Mouse (Mus musculus) neural tube, embryonic 14.5 days (tissue): Measurements from ENCODE around the gene Rfx6. TPM values are rescaled to one million over a fixed set of nuclear protein-coding genes. Genes with fewer than 3 reads are reported as not detected.

Experiments
- ATAC-seq: fragments of 200-750 bp; cut with Nextera tagmentation; 2 replicates; pipeline ENCODE4 v1.8.0; 2017; ENCODE audit warnings: low read depth, mild to moderate bottlenecking, moderate TSS enrichment, moderate library complexity
- H3K27ac ChIP-seq: fragments of 300-500 bp; sonication (generic); 2 replicates; pipeline ENCODE4 v1.5.1; 2014; ENCODE audit warnings: low read depth, mild to moderate bottlenecking, control low read depth, low read length, moderate library complexity, mixed read lengths
- H3K27me3 ChIP-seq: fragments of 300-500 bp; sonication (generic); 2 replicates; pipeline ENCODE4 v1.6.1; 2014; ENCODE audit warnings: low read length; ENCODE audit not compliant: control insufficient read depth, insufficient read depth
- H3K36me3 ChIP-seq: fragments of 300-500 bp; sonication (generic); 2 replicates; pipeline ENCODE4 v1.6.1; 2014; ENCODE audit warnings: low read length, mixed read lengths; ENCODE audit not compliant: control insufficient read depth, insufficient read depth
- H3K4me1 ChIP-seq: fragments of 300-500 bp; sonication (generic); 2 replicates; pipeline ENCODE4 v1.6.1; 2014; ENCODE audit warnings: low read length; ENCODE audit not compliant: control insufficient read depth, insufficient read depth
- H3K4me2 ChIP-seq: fragments of 300-500 bp; sonication (generic); 2 replicates; pipeline ENCODE4 v1.6.1; 2014; ENCODE audit warnings: mild to moderate bottlenecking, low read depth, low read length, control low read depth
- H3K4me3 ChIP-seq: fragments of 300-500 bp; sonication (generic); 2 replicates; pipeline ENCODE4 v1.5.1; 2014; ENCODE audit warnings: low read depth, low read length, control low read depth, mixed read lengths
- H3K9ac ChIP-seq: fragments of 300-500 bp; sonication (generic); replicated peaks from 2 replicates; pipeline ENCODE4 v1.6.1; 2014; ENCODE audit warnings: low read depth, mild to moderate bottlenecking, control low read depth, low read length, mixed read lengths
- H3K9me3 ChIP-seq: fragments of 300-500 bp; sonication (generic); 2 replicates; pipeline ENCODE4 v1.6.1; 2016; ENCODE audit warnings: low read length; ENCODE audit not compliant: control insufficient read depth
- WGBS: fragments of 180-500 bp; shearing (Covaris S2); extraction: QIAGEN DNeasy Blood & Tissue Kit; methylation state at CpG from one replicate; pipeline ENCODE4 v1.1.7; 2014; 5-methylcytosine and 5-hydroxymethylcytosine counted together
- polyA plus RNA-seq: library from polyadenylated mRNA; unstranded; fragments of >200 nt; fragmentation: Nextera tagmentation; extraction: Ambion mirVana; gene quantifications from 2 replicates; pipeline ENCODE4 v1.2.1, GENCODE M21; 2014

Rfx6 gene
- polyA plus RNA-seq, 1 experiment from 2014 or later, result not detected

- 35% methylated on average over 3 of the region's 3 CpGs for WGBS
- ATAC-seq, result no peak
- Histone ChIP-seq H3K4me2 (no peak overlapping the region), H3K36me3 (no peaks in the 10 kb centered on the region), H3K9ac (no peak overlapping the region), H3K4me3 (no peak overlapping the region), H3K4me1 (no peaks in the 10 kb centered on the region), H3K27me3 (no peaks in the 10 kb centered on the region), H3K27ac (no peak overlapping the region), H3K9me3 (no peaks in the 10 kb centered on the region)
Observed at GRCm38 (mm10) chr10:51720904-51721303, 43.3 kb downstream of the Rfx6 start.

- no peaks in the 10 kb centered on the region for H3K27me3 ChIP-seq
- H3K36me3 ChIP-seq, result no peaks in the 10 kb centered on the region
- H3K4me2 ChIP-seq, result no peak overlapping the region
- H3K9me3 ChIP-seq, result no peaks in the 10 kb centered on the region
- H3K4me1 ChIP-seq, result no peaks in the 10 kb centered on the region
- 88% methylated on average over 5 of the region's 5 CpGs for whole genome bisulfite sequencing
- ATAC-seq, result no peak
- H3K27ac ChIP-seq, result no peak overlapping the region
- no peak overlapping the region for H3K4me3 ChIP-seq
- no peak overlapping the region for H3K9ac ChIP-seq
Observed at GRCm38 (mm10) chr10:51761436-51761835, 83.9 kb downstream of the Rfx6 start.

- Histone ChIP-seq H3K4me1 (no peaks in the 10 kb centered on the region), H3K9ac (no peak overlapping the region), H3K4me3 (no peak overlapping the region), H3K9me3 (no peaks in the 10 kb centered on the region), H3K4me2 (no peak overlapping the region), H3K27me3 (no peaks in the 10 kb centered on the region), H3K27ac (no peak overlapping the region), H3K36me3 (no peaks in the 10 kb centered on the region)
- WGBS, result 76% methylated on average over 2 of the region's 2 CpGs
- ATAC-seq, result no peak
Observed at GRCm38 (mm10) chr10:51763241-51763640, 85.7 kb downstream of the Rfx6 start.

GRCm38 (mm10) chr10:51768445-51768844 lies 90.9 kb downstream of the Rfx6 start:
- H3K9ac ChIP-seq, result no peak overlapping the region
- no peak overlapping the region for H3K4me2 ChIP-seq
- WGBS, result 62% methylated on average over 5 of the region's 5 CpGs
- H3K4me3 ChIP-seq, result no peak overlapping the region
- H3K9me3 ChIP-seq, result no peaks in the 10 kb centered on the region
- no peaks in the 10 kb centered on the region for H3K36me3 ChIP-seq
- no peak for ATAC-seq
- H3K27ac ChIP-seq, result no peak overlapping the region
- no peaks in the 10 kb centered on the region for H3K27me3 ChIP-seq
- no peaks in the 10 kb centered on the region for H3K4me1 ChIP-seq

- H3K27me3 ChIP-seq, result no peaks in the 10 kb centered on the region
- WGBS, result 80% methylated on average over 7 of the region's 7 CpGs
- ATAC-seq, result no peak
- no peak overlapping the region for H3K9ac ChIP-seq
- no peaks in the 10 kb centered on the region for H3K36me3 ChIP-seq
- no peaks in the 10 kb centered on the region for H3K4me1 ChIP-seq
- no peak overlapping the region for H3K4me3 ChIP-seq
- H3K27ac ChIP-seq, result no peak overlapping the region
- no peaks in the 10 kb centered on the region for H3K9me3 ChIP-seq
- H3K4me2 ChIP-seq, result no peak overlapping the region
Observed at GRCm38 (mm10) chr10:51769252-51769651, 91.7 kb downstream of the Rfx6 start.

- 87% methylated on average over 2 of the region's 2 CpGs for WGBS
- Histone ChIP-seq H3K4me2 (no peak overlapping the region), H3K9ac (no peak overlapping the region), H3K27ac (no peak overlapping the region), H3K36me3 (no peaks in the 10 kb centered on the region), H3K4me1 (no peaks in the 10 kb centered on the region), H3K9me3 (no peaks in the 10 kb centered on the region), H3K27me3 (no peaks in the 10 kb centered on the region), H3K4me3 (no peak overlapping the region)
- no peak for ATAC-seq
Observed at GRCm38 (mm10) chr10:51779648-51780047, 102.1 kb downstream of the Rfx6 start.

Other genes starting within 250 kb of the Rfx6 start
- gene Gm49339, start 197.1 kb upstream of the Rfx6 start, polyA plus RNA-seq, result 0.23 TPM in 1 of 2 replicates, not detected in the other
- 0.18 TPM in 1 of 2 replicates, not detected in the other for gene Lilr4b, start 197.1 kb upstream of the Rfx6 start, polyA plus RNA-seq
- 0.43 and 0.64 TPM in 2 replicates for gene Lilrb4a, start 186.8 kb upstream of the Rfx6 start, polyA plus RNA-seq
- 0.46 and 1.3 TPM in 2 replicates for gene Fam162b, start 87.2 kb upstream of the Rfx6 start, polyA plus RNA-seq
- 0.12 TPM in 1 of 2 replicates, not detected in the other for gene Gprc6a, start 46.3 kb upstream of the Rfx6 start, polyA plus RNA-seq